Mouse (Mus musculus) cerebellum, adult 2 months (tissue): Measurements from ENCODE around the gene Vps13d.

ENCODE experiments used
- CTCF ChIP-seq: fragments of 200-500 bp; IDR thresholded peaks from 2 replicates; pipeline ENCODE4 v1.5.1; 2011; ENCODE audit warnings: low read depth, mild to moderate bottlenecking, control low read depth, low read length, moderate library complexity, borderline replicate concordance; ENCODE audit not compliant: insufficient read depth
- POLR2A ChIP-seq: fragments of 200-500 bp; IDR thresholded peaks from 2 replicates; pipeline ENCODE4 v1.6.1; 2011; ENCODE audit warnings: low read length, control low read depth, borderline replicate concordance; ENCODE audit not compliant: insufficient read depth

DNA sequence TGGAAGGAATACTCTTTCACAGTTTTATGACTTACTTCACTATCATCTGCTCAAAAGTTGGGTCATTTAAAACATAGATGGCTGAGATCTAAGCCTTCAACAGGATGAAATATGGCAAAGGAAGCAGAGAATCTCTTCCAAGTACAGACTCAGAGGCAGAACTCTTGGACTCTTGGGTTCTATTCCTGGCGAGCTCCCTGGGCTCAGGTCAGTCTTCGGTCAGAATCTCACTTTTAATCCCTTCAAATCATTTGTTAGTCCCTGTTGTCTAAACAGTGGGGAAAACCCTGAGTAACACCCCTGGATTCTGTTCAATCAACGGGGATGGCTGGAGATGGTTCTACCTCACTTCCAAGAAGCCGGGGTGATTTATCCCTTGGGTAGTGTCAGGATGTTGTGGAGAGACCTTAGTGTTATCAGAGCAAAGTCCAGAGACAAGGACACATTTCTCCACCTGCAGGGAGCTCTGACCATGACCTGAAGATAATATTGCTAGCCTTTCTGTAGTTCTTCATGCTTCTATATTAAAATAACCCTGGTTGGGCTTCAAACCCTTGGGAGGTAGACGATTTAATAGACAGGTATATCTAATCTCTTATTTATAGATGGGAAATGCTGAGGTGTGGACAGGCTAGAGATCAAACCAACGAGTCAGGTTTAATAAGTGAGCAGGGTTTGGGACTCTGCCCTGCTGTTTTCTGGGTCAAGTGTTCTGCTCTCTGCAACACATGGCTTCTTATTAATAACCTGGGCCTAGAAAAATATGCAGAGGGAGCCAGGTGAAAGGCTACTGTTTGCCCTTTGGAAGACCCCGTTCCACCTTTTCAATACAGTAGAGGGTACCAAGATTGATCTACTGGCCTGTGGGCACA lies 180.8 kb downstream of the Vps13d start:
- no peak for TF ChIP-seq CTCF
- TF ChIP-seq POLR2A: no peak
